Mouse (Mus musculus): Measurements from ENCODE around the gene 4930558C23Rik. TPM values are rescaled to one million over a fixed set of nuclear protein-coding genes. Genes with fewer than 3 reads are reported as not detected.
"Not testable (repeated sequence)": the region's sequence is repeated elsewhere in the genome, so short reads cannot be mapped to it uniquely, and the experiment has no call there.

The 4930558C23Rik gene
- total RNA-seq, 2 experiments from 2014 or later = not detected

- DNase-seq = no peak
Observed at GRCm38 (mm10) chr3:95373208-95373607, 29.4 kb downstream of the 4930558C23Rik start.

GRCm38 (mm10) chr3:95370101-95370500 is 32.5 kb downstream of the 4930558C23Rik start:
- no peak for DNase-seq

- DNase-seq = not testable (repeated sequence)
Observed at GRCm38 (mm10) chr3:95360276-95360675, 42.4 kb downstream of the 4930558C23Rik start.

- no peak for DNase-seq
Observed at GRCm38 (mm10) chr3:95357746-95358145, 44.9 kb downstream of the 4930558C23Rik start.

- peak; percentile 95 to 97 for DNase-seq
Observed at GRCm38 (mm10) chr3:95356701-95357449, 45.8 kb downstream of the 4930558C23Rik start, which contains the start of gene Setdb1. Gene Setdb1, minus strand, starts transcription at chr3:95357202.

- DNase-seq = not testable (repeated sequence)
Observed at GRCm38 (mm10) chr3:95355911-95356544, 46.6 kb downstream of the 4930558C23Rik start.

- no peak for DNase-seq
Observed at GRCm38 (mm10) chr3:95349491-95349890, 53.1 kb downstream of the 4930558C23Rik start.

GRCm38 (mm10) chr3:95348343-95348742 is 54.3 kb downstream of the 4930558C23Rik start:
- not testable (repeated sequence) for DNase-seq

GRCm38 (mm10) chr3:95346454-95346853 is 56.2 kb downstream of the 4930558C23Rik start:
- no peak for DNase-seq

- not testable (repeated sequence) for DNase-seq
Observed at GRCm38 (mm10) chr3:95343356-95344000, 59.2 kb downstream of the 4930558C23Rik start.

- no peak for DNase-seq
Observed at GRCm38 (mm10) chr3:95338251-95338650, 64.4 kb downstream of the 4930558C23Rik start.

GRCm38 (mm10) chr3:95337345-95337744 is 65.3 kb downstream of the 4930558C23Rik start:
- DNase-seq = no peak

Other genes with a start within 250 kb of the 4930558C23Rik start
- 1 to 10 TPM; 2.3 to 3.7 TPM for gene Sema6c, start 242.4 kb downstream of the 4930558C23Rik start, total RNA-seq (2021)
- gene Gabpb2, start 184.9 kb downstream of the 4930558C23Rik start, total RNA-seq (2021) = 10 to 100 TPM; 21.3 to 22.6 TPM
- 10 to 100 TPM; 86.9 to 94.8 TPM for gene Cdc42se1, start 174.1 kb downstream of the 4930558C23Rik start, total RNA-seq (2021)
- gene Mllt11, start 170.7 kb downstream of the 4930558C23Rik start, total RNA-seq (2021) = 10 to 100 TPM in 1 of 2 experiments, 1 to 10 TPM in 1; 6.9 to 10.9 TPM
- under 1 TPM; 0.17 to 0.26 TPM for gene Gm128, start 161.2 kb downstream of the 4930558C23Rik start, total RNA-seq (2021)
- under 1 TPM in 1 of 2 experiments, not detected in 1; 0.89 TPM for gene Bnipl, start 151.6 kb downstream of the 4930558C23Rik start, total RNA-seq (2021)
- gene Mindy1, start 121.5 kb downstream of the 4930558C23Rik start, total RNA-seq (2021) = 100 to 1,000 TPM; 120 to 147 TPM
- 10 to 100 TPM; 25.1 to 33.3 TPM for gene Prune1, start 120.8 kb downstream of the 4930558C23Rik start, total RNA-seq (2021)
- 1 to 10 TPM; 1.1 to 3.3 TPM for gene Anxa9, start 95.7 kb downstream of the 4930558C23Rik start, total RNA-seq (2021)
- 100 to 1,000 TPM; 239 to 254 TPM for gene Cers2, start 88.0 kb downstream of the 4930558C23Rik start, total RNA-seq (2021)
- 10 to 100 TPM; 25.9 to 29.7 TPM for gene Setdb1, start 45.6 kb downstream of the 4930558C23Rik start, total RNA-seq (2021)
- gene Arnt, start 31.5 kb upstream of the 4930558C23Rik start, total RNA-seq (2021) = 10 to 100 TPM; 63.5 to 68.0 TPM
- 1 to 10 TPM; 7.2 to 9.0 TPM for gene Ctsk, start 96.4 kb upstream of the 4930558C23Rik start, total RNA-seq (2021)
- 10 to 100 TPM; 35.2 to 65.5 TPM for gene Ctss, start 123.9 kb upstream of the 4930558C23Rik start, total RNA-seq (2021)
- gene Hormad1, start 156.8 kb upstream of the 4930558C23Rik start, total RNA-seq (2021) = not detected
- gene Golph3l, start 186.1 kb upstream of the 4930558C23Rik start, total RNA-seq (2021) = 10 to 100 TPM; 40.6 to 53.7 TPM
- gene Ensa, start 222.2 kb upstream of the 4930558C23Rik start, total RNA-seq (2021) = 100 to 1,000 TPM in 1 of 2 experiments, 10 to 100 TPM in 1; 83.6 to 107 TPM